In the genomic region with DNA sequence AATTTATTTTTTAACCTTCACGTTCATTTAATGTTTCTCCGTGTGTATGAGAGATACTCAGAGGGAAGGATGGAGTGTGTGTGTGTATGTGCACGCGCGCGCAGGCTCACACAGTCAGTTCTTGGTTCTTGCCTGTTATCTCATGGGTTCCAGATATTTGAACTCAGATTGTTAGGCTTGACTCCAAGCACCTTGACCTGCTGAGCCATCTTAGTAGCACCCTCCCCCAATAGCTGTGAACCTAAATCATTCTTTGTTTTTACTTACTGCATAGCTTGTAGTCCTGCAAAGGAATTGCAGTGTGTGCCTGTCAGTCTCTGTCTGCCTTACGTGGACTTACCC, we compare ENCODE assay signal across 14 mouse cellular contexts.
"Had no signal": no experiment of that assay in that cellular context is flagged by ENCODE, and none has a peak within 500 bp of the region (broad histone marks: within the 10 kb centered on the region; RNA-seq: fewer than 3 reads in every experiment).

No protein-coding gene starts in this region.

- H3K9ac ChIP-seq: lung, embryonic 14.5 days; midbrain, embryonic 12.5 days; neural tube, embryonic 13.5 days; neural tube, embryonic 15.5 days; stomach, embryonic 15.5 days had no signal

- H3K9me3 ChIP-seq: midbrain, embryonic 10.5 days; midbrain, embryonic 12.5 days; neural tube, embryonic 13.5 days; neural tube, embryonic 15.5 days; stomach, embryonic 15.5 days had no signal

- H3K4me3 ChIP-seq: midbrain, embryonic 10.5 days; midbrain, embryonic 12.5 days; myocyte; neural tube, embryonic 13.5 days; neural tube, embryonic 15.5 days; stomach, embryonic 15.5 days had no signal

- ATAC-seq: midbrain, embryonic 16.5 days had no signal

- DNase-seq: lung, adult 18-20 months; lung, embryonic 14.5 days; lung, postnatal 10 days; lung, postnatal 4 days; midbrain, embryonic 14.5 days; right cerebral cortex, postnatal 14 days; thymus, adult 2 months had no signal

- H3K27ac ChIP-seq: midbrain, embryonic 10.5 days; midbrain, embryonic 12.5 days; neural tube, embryonic 13.5 days; neural tube, embryonic 15.5 days; stomach, embryonic 15.5 days had no signal

- H3K27me3 ChIP-seq: midbrain, embryonic 12.5 days; neural tube, embryonic 13.5 days; neural tube, embryonic 15.5 days; stomach, embryonic 15.5 days had no signal

- H3K36me3 ChIP-seq: stomach, embryonic 15.5 days had no signal

- H3K4me1 ChIP-seq: stomach, embryonic 15.5 days had no signal

- H3K4me2 ChIP-seq: lung, embryonic 14.5 days; midbrain, embryonic 12.5 days; neural tube, embryonic 13.5 days; neural tube, embryonic 15.5 days; stomach, embryonic 15.5 days had no signal
